Mouse (Mus musculus) hindbrain, embryonic 12.5 days (tissue): ENCODE results near the gene Olfr1509. TPM values are rescaled to one million over a fixed set of nuclear protein-coding genes. Genes with fewer than 3 reads are reported as not detected.
A peak's percentile ranks its signal among the peaks of the same experiment; 100 is the strongest.
"Not testable (repeated sequence)": the region's sequence is repeated elsewhere in the genome, so short reads cannot be mapped to it uniquely, and the experiment has no call there.

Experiments used
- ATAC-seq: fragments of 200-750 bp; cut with Nextera tagmentation; 2 replicates; pipeline ENCODE4 v1.8.0; 2017; ENCODE audit warnings: moderate TSS enrichment; ENCODE audit not compliant: low FRiP score
- H3K27ac ChIP-seq: fragments of 300-500 bp; sonication (generic); 2 replicates; pipeline ENCODE4 v1.5.1; 2016; ENCODE audit warnings: mild to moderate bottlenecking
- H3K27me3 ChIP-seq: fragments of 300-500 bp; sonication (generic); 2 replicates; pipeline ENCODE4 v1.6.1; 2016; ENCODE audit warnings: mild to moderate bottlenecking
- H3K36me3 ChIP-seq: fragments of 300-500 bp; sonication (generic); 2 replicates; pipeline ENCODE4 v1.6.1; 2016; ENCODE audit warnings: mild to moderate bottlenecking
- H3K4me1 ChIP-seq: fragments of 300-500 bp; sonication (generic); 2 replicates; pipeline ENCODE4 v1.6.1; 2016
- H3K4me2 ChIP-seq: fragments of 300-500 bp; sonication (generic); replicated peaks from 2 replicates; pipeline ENCODE4 v1.6.1; 2016; ENCODE audit warnings: mild to moderate bottlenecking
- H3K4me3 ChIP-seq: fragments of 300-500 bp; sonication (generic); 2 replicates; pipeline ENCODE4 v1.5.1; 2016; ENCODE audit warnings: mild to moderate bottlenecking
- H3K9ac ChIP-seq: fragments of 300-500 bp; sonication (generic); 2 replicates; pipeline ENCODE4 v1.6.1; 2016; ENCODE audit warnings: mild to moderate bottlenecking, moderate library complexity
- H3K9me3 ChIP-seq: fragments of 300-500 bp; sonication (generic); replicated peaks from 2 replicates; pipeline ENCODE4 v1.6.1; 2016; ENCODE audit warnings: mild to moderate bottlenecking
- WGBS: fragments of 180-500 bp; shearing (Covaris S2); methylation state at CpG from one replicate; pipeline ENCODE4 v1.1.7; 2016; 5-methylcytosine and 5-hydroxymethylcytosine counted together
- polyA plus RNA-seq: library from polyadenylated mRNA; unstranded; fragments of >200 nt; fragmentation: Nextera tagmentation; extraction: Ambion mirVana; gene quantifications from 2 replicates; pipeline ENCODE4 v1.2.1, GENCODE M21; 2016

The Olfr1509 gene
- not detected in 2 replicates for polyA plus RNA-seq

GRCm38 (mm10) chr14:52442690-52443089, at the start of gene Olfr1509:
Gene Olfr1509 (plus strand): TSS chr14:52442990.
- Histone ChIP-seq H3K36me3 (no peaks in the 10 kb centered on the region), H3K9ac (no peak within 1 kb of the TSS), H3K9me3 (no peaks in the 10 kb centered on the region), H3K4me2 (no peak within 1 kb of the TSS), H3K4me3 (no peak within 1 kb of the TSS), H3K4me1 (no peaks in the 10 kb centered on the region), H3K27me3 (no peaks in the 10 kb centered on the region), H3K27ac (no peak within 1 kb of the TSS)
- ATAC-seq = no peak

GRCm38 (mm10) chr14:52397279-52397678, 45.5 kb upstream of the Olfr1509 start, which contains the start of gene Olfr1511:
Gene Olfr1511 (minus strand): TSS chr14:52397379.
- Histone ChIP-seq H3K9ac (no peak within 1 kb of the TSS), H3K36me3 (no peaks in the 10 kb centered on the region), H3K4me1 (no peaks in the 10 kb centered on the region), H3K9me3 (no peaks in the 10 kb centered on the region), H3K27ac (no peak within 1 kb of the TSS), H3K4me2 (no peak within 1 kb of the TSS), H3K27me3 (no peaks in the 10 kb centered on the region), H3K4me3 (no peak within 1 kb of the TSS)
- no peak for ATAC-seq
- 76% methylated on average over 4 of the region's 4 CpGs for WGBS

- ATAC-seq = 0 out of 2 replicates have a peak, but pooled peaks have one; percentile 48
- H3K27ac ChIP-seq, H3K4me3 ChIP-seq, H3K27me3 ChIP-seq, H3K9ac ChIP-seq, H3K9me3 ChIP-seq, H3K4me2 ChIP-seq, H3K36me3 ChIP-seq, H3K4me1 ChIP-seq: not testable (repeated sequence)
- 79% methylated on average over 8 of the region's 10 CpGs for WGBS
Measured at GRCm38 (mm10) chr14:52410142-52410919, 32.5 kb upstream of the Olfr1509 start.

GRCm38 (mm10) chr14:52414273-52414672, 28.5 kb upstream of the Olfr1509 start, which contains the start of gene Olfr1510:
Gene Olfr1510 (minus strand): TSS chr14:52414373.
- Histone ChIP-seq H3K9me3 (no peaks in the 10 kb centered on the region), H3K4me3 (no peak within 1 kb of the TSS), H3K9ac (no peak within 1 kb of the TSS), H3K27ac (no peak within 1 kb of the TSS), H3K36me3 (no peaks in the 10 kb centered on the region), H3K27me3 (no peaks in the 10 kb centered on the region), H3K4me1 (no peaks in the 10 kb centered on the region), H3K4me2 (no peak within 1 kb of the TSS)
- no peak for ATAC-seq
- 87% methylated on average over 3 of the region's 3 CpGs for WGBS

- no peaks in the 10 kb centered on the region for H3K27me3 ChIP-seq
- no peaks in the 10 kb centered on the region for H3K36me3 ChIP-seq
- WGBS = 90% methylated on average over 1 of the region's 1 CpGs
- no peak for ATAC-seq
- H3K4me3 ChIP-seq = no peak overlapping the region
- no peak overlapping the region for H3K27ac ChIP-seq
- no peak overlapping the region for H3K9ac ChIP-seq
- no peak overlapping the region for H3K4me2 ChIP-seq
- no peaks in the 10 kb centered on the region; the same call in 1 of the 2 replicates for H3K4me1 ChIP-seq
- no peaks in the 10 kb centered on the region for H3K9me3 ChIP-seq
Measured at GRCm38 (mm10) chr14:52427686-52428085, 15.1 kb upstream of the Olfr1509 start.

GRCm38 (mm10) chr14:52451138-52451537, 8.3 kb downstream of the Olfr1509 start:
- 91% methylated on average over 8 of the region's 8 CpGs for WGBS
- H3K4me1 ChIP-seq = no peaks in the 10 kb centered on the region

GRCm38 (mm10) chr14:52461928-52462327, 19.1 kb downstream of the Olfr1509 start:
- ATAC-seq = no peak
- Histone ChIP-seq H3K4me1 (no peaks in the 10 kb centered on the region), H3K4me2 (no peak overlapping the region), H3K27me3 (no peaks in the 10 kb centered on the region), H3K27ac (no peak overlapping the region), H3K4me3 (no peak overlapping the region), H3K9ac (no peak overlapping the region), H3K9me3 (no peaks in the 10 kb centered on the region; the same call in 1 of the 2 replicates), H3K36me3 (no peaks in the 10 kb centered on the region)

More at GRCm38 (mm10) chr14:52451138-52451537, 8.3 kb downstream of the Olfr1509 start:
- no peaks in the 10 kb centered on the region for H3K36me3 ChIP-seq
- H3K4me2 ChIP-seq = no peak overlapping the region
- no peak overlapping the region for H3K9ac ChIP-seq
- H3K27ac ChIP-seq = no peak overlapping the region
- no peaks in the 10 kb centered on the region for H3K27me3 ChIP-seq
- H3K4me3 ChIP-seq = no peak overlapping the region
- ATAC-seq = no peak
- no peaks in the 10 kb centered on the region for H3K9me3 ChIP-seq

- no peak for ATAC-seq
- no peak overlapping the region for H3K4me3 ChIP-seq
- H3K9ac ChIP-seq = no peak overlapping the region
- 90% methylated on average over 1 of the region's 1 CpGs for WGBS
- H3K27me3 ChIP-seq = no peaks in the 10 kb centered on the region
- H3K9me3 ChIP-seq = no peaks in the 10 kb centered on the region
- H3K27ac ChIP-seq = no peak overlapping the region
- H3K4me1 ChIP-seq = no peaks in the 10 kb centered on the region
- no peak overlapping the region for H3K4me2 ChIP-seq
- no peaks in the 10 kb centered on the region for H3K36me3 ChIP-seq
Measured at GRCm38 (mm10) chr14:52465738-52466137, 22.9 kb downstream of the Olfr1509 start.

GRCm38 (mm10) chr14:52467395-52467794, 24.6 kb downstream of the Olfr1509 start, which contains the start of gene Olfr1508:
Gene Olfr1508 (minus strand): TSS chr14:52467495.
- no peak within 1 kb of the TSS for H3K4me3 ChIP-seq
- no peak within 1 kb of the TSS for H3K9ac ChIP-seq
- 71% methylated on average over 2 of the region's 2 CpGs for WGBS
- H3K27ac ChIP-seq = no peak within 1 kb of the TSS
- H3K4me1 ChIP-seq = no peaks in the 10 kb centered on the region
- H3K9me3 ChIP-seq = no peaks in the 10 kb centered on the region
- H3K36me3 ChIP-seq = no peaks in the 10 kb centered on the region
- no peak within 1 kb of the TSS for H3K4me2 ChIP-seq
- H3K27me3 ChIP-seq = no peaks in the 10 kb centered on the region
- no peak for ATAC-seq

- H3K4me3 ChIP-seq = no peak within 1 kb of the TSS
- H3K36me3 ChIP-seq = no peaks in the 10 kb centered on the region
- WGBS = 87% methylated on average over 4 of the region's 4 CpGs
- no peak within 1 kb of the TSS for H3K9ac ChIP-seq
- H3K27me3 ChIP-seq = no peaks in the 10 kb centered on the region
- no peak within 1 kb of the TSS for H3K4me2 ChIP-seq
- no peaks in the 10 kb centered on the region for H3K9me3 ChIP-seq
- no peak for ATAC-seq
- no peak within 1 kb of the TSS for H3K27ac ChIP-seq
- H3K4me1 ChIP-seq = no peaks in the 10 kb centered on the region
Measured at GRCm38 (mm10) chr14:52495516-52495915, 52.7 kb downstream of the Olfr1509 start, which contains the start of gene Olfr1507. Gene Olfr1507 (minus strand): TSS chr14:52495749.
